Mouse (Mus musculus) brain, embryonic 14.5 days (tissue): Measurements from ENCODE around the gene Etl4.

Experiments used
- CTCF ChIP-seq: fragments of 200-500 bp; IDR thresholded peaks from 2 replicates; pipeline ENCODE4 v1.5.1; 2012; ENCODE audit warnings: inconsistent platforms, mild to moderate bottlenecking, moderate library complexity, borderline replicate concordance; ENCODE audit not compliant: insufficient read depth, insufficient read length; ENCODE audit errors: extremely low read depth
- POLR2A ChIP-seq: fragments of 200-500 bp; IDR thresholded peaks from 2 replicates; pipeline ENCODE4 v1.6.1; 2012; ENCODE audit warnings: mild to moderate bottlenecking, inconsistent platforms, borderline replicate concordance; ENCODE audit not compliant: poor library complexity, insufficient read depth, insufficient read length, severe bottlenecking; ENCODE audit errors: extremely low read depth

DNA sequence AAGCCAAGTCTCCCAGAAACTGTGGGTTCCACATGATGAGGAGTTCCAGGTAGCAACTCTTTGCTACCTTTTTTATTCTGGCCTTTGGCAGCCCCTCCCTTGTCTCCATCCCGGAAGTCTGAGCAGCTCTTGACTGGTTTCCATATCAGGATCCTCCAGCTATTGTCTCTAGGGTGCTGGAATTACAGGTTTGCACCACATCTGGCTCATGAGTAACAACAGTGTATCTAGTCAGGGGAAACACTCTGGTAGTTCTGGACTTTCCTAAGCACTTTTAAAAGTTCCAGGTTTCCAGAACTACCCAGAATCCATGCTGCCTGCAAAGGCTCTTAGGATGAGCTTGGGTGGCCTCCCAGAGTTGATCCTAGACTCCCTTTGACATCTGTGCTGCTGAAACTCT is 640.4 kb downstream of the Etl4 start:
- no peak for TF ChIP-seq CTCF
- TF ChIP-seq POLR2A: no peak
